Mouse (Mus musculus): ENCODE data around the gene Klc3. TPM values are rescaled to one million over a fixed set of nuclear protein-coding genes. Genes with fewer than 3 reads are reported as not detected.

The Klc3 gene
- polyA plus RNA-seq, 1 experiment from 2014 or later, result 17.5 TPM

- Histone ChIP-seq H3K9ac (ENCODE audit: low read length) (peak overlapping the region; percentile 86), H3K27ac (ENCODE audit: low read length) (peak overlapping the region; percentile 94), H3K4me1 (replicated peaks; ENCODE audit: control insufficient read depth, insufficient read depth, low read length) (peaks cover 28% of the 10 kb centered on the region), H3K9me3 (ENCODE audit: control insufficient read depth, low read length) (no peaks in the 10 kb centered on the region), H3K27me3 (ENCODE audit: control insufficient read depth, insufficient read depth, low read depth, low read length) (peaks cover 11% of the 10 kb centered on the region), H3K36me3 (ENCODE audit: control insufficient read depth, insufficient read depth, low read length) (peaks cover 9% of the 10 kb centered on the region; the same call in 1 of the 2 replicates), H3K4me2 (ENCODE audit: low read depth, low read length) (peak overlapping the region; percentile 91), H3K4me3 (ENCODE audit: low read length) (peak overlapping the region; percentile 87)
- ATAC-seq (ENCODE audit: low read depth), result peak; percentile 93
- 0% methylated on average over 31 of the region's 31 CpGs for WGBS
These were observed 58.9 kb downstream of the Klc3 start for GRCm38 (mm10) chr7:19344938-19345471.

MicroRNAs within 50 kb of the gene (microRNA counts, 519-probe panel; counts per million panel counts)
- not detected for microRNA mmu-miR-343

Small RNA genes within 50 kb of the gene (microRNA-seq; reads per million reads assigned to microRNA genes)
- not detected for gene Mir343

Other genes with a start within 250 kb of the Klc3 start
- gene Gipr, start 238.0 kb downstream of the Klc3 start, polyA plus RNA-seq (2015; fragmentation: Nextera tagmentation; extraction: Ambion mirVana), result 5.6 and 8.2 TPM in 2 replicates
- gene Eml2, start 227.7 kb downstream of the Klc3 start, polyA plus RNA-seq (2015; fragmentation: Nextera tagmentation; extraction: Ambion mirVana), result 11.3 and 12.4 TPM in 2 replicates
- 2.1 and 2.6 TPM in 2 replicates for gene Gpr4, start 191.6 kb downstream of the Klc3 start, polyA plus RNA-seq (2015; fragmentation: Nextera tagmentation; extraction: Ambion mirVana)
- gene Opa3, start 175.8 kb downstream of the Klc3 start, polyA plus RNA-seq (2015; fragmentation: Nextera tagmentation; extraction: Ambion mirVana), result 29.9 and 31.5 TPM in 2 replicates
- 103 and 105 TPM in 2 replicates for gene Vasp, start 132.3 kb downstream of the Klc3 start, polyA plus RNA-seq (2015; fragmentation: Nextera tagmentation; extraction: Ambion mirVana)
- not detected in 2 replicates for gene Ppm1n, start 124.0 kb downstream of the Klc3 start, polyA plus RNA-seq (2015; fragmentation: Nextera tagmentation; extraction: Ambion mirVana)
- 13.8 and 17.5 TPM in 2 replicates for gene Rtn2, start 121.5 kb downstream of the Klc3 start, polyA plus RNA-seq (2015; fragmentation: Nextera tagmentation; extraction: Ambion mirVana)
- 0.20 and 0.31 TPM in 2 replicates for gene Fosb, start 94.1 kb downstream of the Klc3 start, polyA plus RNA-seq (2015; fragmentation: Nextera tagmentation; extraction: Ambion mirVana)
- gene Ercc1, start 59.3 kb downstream of the Klc3 start, polyA plus RNA-seq (2015; fragmentation: Nextera tagmentation; extraction: Ambion mirVana), result 79.9 and 82.5 TPM in 2 replicates
- 17.2 and 17.3 TPM in 2 replicates for gene Cd3eap, start 44.6 kb downstream of the Klc3 start, polyA plus RNA-seq (2015; fragmentation: Nextera tagmentation; extraction: Ambion mirVana)
- gene Ppp1r13l, start 44.4 kb downstream of the Klc3 start, polyA plus RNA-seq (2015; fragmentation: Nextera tagmentation; extraction: Ambion mirVana), result 4.9 TPM in 2 replicates
- 15.9 and 17.4 TPM in 2 replicates for gene Ercc2, start 22.1 kb downstream of the Klc3 start, polyA plus RNA-seq (2015; fragmentation: Nextera tagmentation; extraction: Ambion mirVana)
- 78.9 and 137 TPM in 2 replicates for gene Ckm, start 672 bp upstream of the Klc3 start, polyA plus RNA-seq (2015; fragmentation: Nextera tagmentation; extraction: Ambion mirVana)
- 5.2 TPM in 2 replicates for gene Mark4, start 54.7 kb upstream of the Klc3 start, polyA plus RNA-seq (2015; fragmentation: Nextera tagmentation; extraction: Ambion mirVana)
- 0.72 and 1.1 TPM in 2 replicates for gene Exoc3l2, start 59.2 kb upstream of the Klc3 start, polyA plus RNA-seq (2015; fragmentation: Nextera tagmentation; extraction: Ambion mirVana)
- gene Bloc1s3, start 104.3 kb upstream of the Klc3 start, polyA plus RNA-seq (2015; fragmentation: Nextera tagmentation; extraction: Ambion mirVana), result 1.4 TPM in 2 replicates
- gene Trappc6a, start 104.3 kb upstream of the Klc3 start, polyA plus RNA-seq (2015; fragmentation: Nextera tagmentation; extraction: Ambion mirVana), result 104 and 111 TPM in 2 replicates
- gene Nkpd1, start 113.7 kb upstream of the Klc3 start, polyA plus RNA-seq (2015; fragmentation: Nextera tagmentation; extraction: Ambion mirVana), result 0.16 TPM in 1 of 2 replicates, not detected in the other
- gene Ppp1r37, start 159.0 kb upstream of the Klc3 start, polyA plus RNA-seq (2015; fragmentation: Nextera tagmentation; extraction: Ambion mirVana), result 18.3 and 21.4 TPM in 2 replicates
- 0.40 and 0.57 TPM in 2 replicates for gene Zfp296, start 173.2 kb upstream of the Klc3 start, polyA plus RNA-seq (2015; fragmentation: Nextera tagmentation; extraction: Ambion mirVana)
- 156 and 170 TPM in 2 replicates for gene Gemin7, start 173.5 kb upstream of the Klc3 start, polyA plus RNA-seq (2015; fragmentation: Nextera tagmentation; extraction: Ambion mirVana)
- gene Clasrp, start 200.4 kb upstream of the Klc3 start, polyA plus RNA-seq (2015; fragmentation: Nextera tagmentation; extraction: Ambion mirVana), result 41.4 and 43.5 TPM in 2 replicates
- gene Relb, start 225.3 kb upstream of the Klc3 start, polyA plus RNA-seq (2015; fragmentation: Nextera tagmentation; extraction: Ambion mirVana), result 8.9 and 9.7 TPM in 2 replicates